Mouse (Mus musculus): Measurements from ENCODE around the gene Cog4.

DNA sequence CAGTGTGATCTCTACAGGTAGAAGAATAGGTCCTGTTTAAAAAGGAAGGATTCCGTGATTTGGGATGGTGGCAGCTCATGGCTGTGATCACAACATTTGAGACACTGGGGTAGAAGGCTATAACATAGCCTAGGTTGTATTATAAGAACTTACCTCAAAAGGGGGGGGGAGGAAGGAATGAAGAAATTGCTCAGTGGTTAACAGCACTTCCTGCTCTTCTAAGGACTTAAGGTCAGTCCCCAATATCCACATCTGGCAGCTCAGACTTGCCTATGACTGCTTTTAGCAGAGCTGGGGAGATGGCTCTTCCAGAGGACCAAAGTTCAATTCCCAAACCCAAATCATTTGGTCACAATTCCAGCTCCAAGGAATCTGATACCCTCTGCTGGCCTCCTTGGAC lies 60.3 kb downstream of the Cog4 start:
- no peak for TF ChIP-seq EP300 (IDR thresholded peaks at IDR 0.05; ENCODE audit: insufficient read depth, low read depth, low read length)
- TF ChIP-seq CTCF (IDR thresholded peaks at IDR 0.05) = no peak
